ENCODE assay signal across 24 mouse cellular contexts in the genomic region with DNA sequence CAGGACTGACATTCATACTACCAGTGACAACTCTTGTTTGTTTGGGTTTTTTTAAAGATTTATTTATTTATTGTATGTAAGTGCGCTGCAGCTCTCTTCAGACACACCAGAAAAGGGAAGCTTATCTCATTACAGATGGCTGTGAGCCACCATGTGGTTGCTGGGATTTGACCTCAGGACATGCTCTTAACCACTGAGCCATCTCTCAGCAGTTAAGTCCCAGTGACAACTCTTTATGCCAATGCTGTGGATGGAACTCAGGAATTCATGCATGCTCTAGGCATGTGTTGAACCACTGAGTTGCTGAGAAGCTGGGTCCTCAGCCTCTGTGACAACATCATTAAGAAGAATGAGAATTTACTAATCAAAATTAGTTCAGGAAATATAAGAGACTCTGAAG. TPM values are rescaled to one million over a fixed set of nuclear protein-coding genes. Genes with fewer than 3 reads are reported as not detected.
"Had no signal": no experiment of that assay in that cellular context is flagged by ENCODE, and none has a peak within 500 bp of the region (broad histone marks: within the 10 kb centered on the region; RNA-seq: fewer than 3 reads in every experiment).

No protein-coding gene starts in this region.

- ATAC-seq: hindbrain, embryonic 16.5 days; inflammation-experienced regulatory T-cells, adult 6 months; intestine, embryonic 15.5 days; intestine, postnatal 0 days had no signal

- DNase-seq: gastrocnemius, adult 2 months; gastrocnemius, postnatal 10 days; gastrocnemius, postnatal 25 days; heart, adult 11 months; heart, adult 2 months; heart, postnatal 36 days; kidney, adult 18-20 months; kidney, adult 8-10 months; kidney, postnatal 10 days; kidney, postnatal 25 days; kidney, postnatal 4 days; layer of hippocampus, adult 9-11 months; liver; liver, embryonic 13.5 days had no signal

RNA-seq across cellular contexts. Expression of gene Olfr47, which starts 21.7 kb away (rescaled TPM):
- total RNA-seq: gastrocnemius, adult 2 months; gastrocnemius, postnatal 10 days; gastrocnemius, postnatal 25 days; gastrocnemius, postnatal 4 days; heart, adult 2 months; heart, postnatal 36 days; layer of hippocampus, adult 2 months; layer of hippocampus, postnatal 14 days; left cerebral cortex, adult 2 months; left cerebral cortex, postnatal 14 days; left cerebral cortex, postnatal 36 days had no signal

RNA-seq across cellular contexts. Expression of gene Olfr434, which starts 40.2 kb away (rescaled TPM):
- total RNA-seq: gastrocnemius, adult 2 months; gastrocnemius, postnatal 10 days; gastrocnemius, postnatal 25 days; gastrocnemius, postnatal 4 days; heart, adult 2 months; heart, postnatal 36 days; layer of hippocampus, adult 2 months; layer of hippocampus, postnatal 14 days; left cerebral cortex, adult 2 months; left cerebral cortex, postnatal 14 days; left cerebral cortex, postnatal 36 days had no signal

RNA-seq across cellular contexts. Expression of gene Olfr435, which starts 56.0 kb away (rescaled TPM):
- total RNA-seq: gastrocnemius, adult 2 months; gastrocnemius, postnatal 10 days; gastrocnemius, postnatal 25 days; gastrocnemius, postnatal 4 days; heart, adult 2 months; heart, postnatal 36 days; layer of hippocampus, adult 2 months; layer of hippocampus, postnatal 14 days; left cerebral cortex, adult 2 months; left cerebral cortex, postnatal 14 days; left cerebral cortex, postnatal 36 days had no signal

RNA-seq across cellular contexts. Expression of gene Nobox, which starts 56.4 kb away (rescaled TPM):
- total RNA-seq: gastrocnemius, adult 2 months; gastrocnemius, postnatal 10 days; gastrocnemius, postnatal 25 days; gastrocnemius, postnatal 4 days; heart, adult 2 months; heart, postnatal 36 days; layer of hippocampus, adult 2 months; layer of hippocampus, postnatal 14 days; left cerebral cortex, adult 2 months had no signal
